Comparison of ENCODE assay signal across 20 mouse cellular contexts in genomic region chr3:127113238-127113637, GRCm38 (mm10).
"Had no signal": no experiment of that assay in that cellular context is flagged by ENCODE, and none has a peak within 500 bp of the region (broad histone marks: within the 10 kb centered on the region; RNA-seq: fewer than 3 reads in every experiment).

No protein-coding gene starts in this region.

- DNase-seq: liver, embryonic 13.5 days; liver, postnatal 0 days; lung, adult 2 months; lung, postnatal 14 days; lung, postnatal 36 days; retina, postnatal 1 day; right cerebral cortex, adult 18-20 months; right cerebral cortex, postnatal 25 days; right cerebral cortex, postnatal 4 days; spleen, adult 18-20 months; thymus, adult 18-20 months; thymus, postnatal 14 days; thymus, postnatal 36 days had no signal

- H3K36me3 ChIP-seq: liver, embryonic 13.5 days; liver, embryonic 15.5 days; lung, embryonic 15.5 days; midbrain, embryonic 12.5 days; midbrain, embryonic 15.5 days had no signal

- H3K27me3 ChIP-seq: liver, embryonic 13.5 days; liver, embryonic 15.5 days; lung, embryonic 15.5 days; megakaryocyte, embryonic 14.5 days; midbrain, embryonic 12.5 days; midbrain, embryonic 15.5 days had no signal

- H3K4me3 ChIP-seq: liver, embryonic 13.5 days; liver, embryonic 15.5 days; lung, embryonic 15.5 days; megakaryocyte, embryonic 14.5 days; midbrain, embryonic 12.5 days; midbrain, embryonic 15.5 days had no signal

- H3K9me3 ChIP-seq: liver, embryonic 13.5 days; liver, embryonic 15.5 days; lung, embryonic 15.5 days; midbrain, embryonic 12.5 days; midbrain, embryonic 15.5 days had no signal

- H3K9ac ChIP-seq: liver, embryonic 13.5 days; liver, embryonic 15.5 days; liver, postnatal 0 days; lung, embryonic 15.5 days; midbrain, embryonic 12.5 days; midbrain, embryonic 15.5 days had no signal

- H3K4me1 ChIP-seq: liver, embryonic 13.5 days; liver, embryonic 15.5 days; megakaryocyte, embryonic 14.5 days; midbrain, embryonic 12.5 days had no signal

- H3K27ac ChIP-seq: liver, embryonic 13.5 days; liver, embryonic 15.5 days; lung, embryonic 15.5 days; macrophage; midbrain, embryonic 12.5 days; midbrain, embryonic 15.5 days had no signal

- H3K4me2 ChIP-seq: liver, embryonic 13.5 days; liver, embryonic 15.5 days; lung, embryonic 15.5 days; midbrain, embryonic 12.5 days; midbrain, embryonic 15.5 days had no signal

- ATAC-seq: liver, postnatal 0 days; lung, postnatal 0 days; midbrain, embryonic 15.5 days had no signal
